26 mouse cellular contexts compared by ENCODE assay signal in the genomic region with DNA sequence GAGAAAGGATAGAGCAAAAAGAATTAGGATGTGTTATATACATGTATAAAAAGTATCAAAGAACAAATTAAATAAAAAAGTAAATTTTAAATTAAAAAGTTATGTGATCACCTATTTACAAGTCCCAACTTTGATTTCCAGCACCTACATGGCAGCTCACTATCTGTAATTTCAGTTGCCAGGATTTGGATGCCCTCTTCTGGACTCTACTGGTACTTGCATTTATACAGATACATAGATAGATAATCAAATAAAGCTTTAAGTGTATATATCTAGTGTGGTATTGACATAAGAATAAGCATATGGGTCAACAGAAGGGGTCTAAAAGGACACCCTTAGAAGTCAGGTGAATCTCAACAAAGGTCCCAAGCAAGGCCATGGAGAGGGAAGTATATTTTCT.
DNase-seq lines count a peak whose midpoint lies in the region; ATAC-seq and TF ChIP-seq lines count a peak whose summit lies in the region.
"Had no signal": no experiment of that assay in that cellular context is flagged by ENCODE, and none has a peak within 500 bp of the region (broad histone marks: within the 10 kb centered on the region; RNA-seq: fewer than 3 reads in every experiment).

No protein-coding gene starts in this region.

- no peaks in the 10 kb centered on the region for H3K4me1 ChIP-seq in hindbrain, postnatal 0 days (ENCODE audit: insufficient read depth, low read length)
- H3K4me1 ChIP-seq in hindbrain, embryonic 11.5 days (replicated peaks; ENCODE audit: control insufficient read depth, insufficient read depth, low read length): no peaks in the 10 kb centered on the region
- no peaks in the 10 kb centered on the region for H3K4me1 ChIP-seq in liver, postnatal 0 days (ENCODE audit: insufficient read depth)
- no peaks in the 10 kb centered on the region for H3K4me1 ChIP-seq in forebrain, embryonic 14.5 days (ENCODE audit: control insufficient read depth, insufficient read depth, low read length)
- H3K4me1 ChIP-seq: embryonic facial prominence, embryonic 10.5 days; heart, embryonic 15.5 days; hindbrain, embryonic 15.5 days; intestine, embryonic 15.5 days; kidney, embryonic 15.5 days; limb, embryonic 10.5 days; lung, embryonic 15.5 days had no signal

- H3K9ac ChIP-seq in hindbrain, postnatal 0 days (replicated peaks; ENCODE audit: low read length): no peak overlapping the region
- H3K9ac ChIP-seq in hindbrain, embryonic 11.5 days (ENCODE audit: low read depth, low read length): no peak overlapping the region
- no peak overlapping the region for H3K9ac ChIP-seq in liver, postnatal 0 days (replicated peaks)
- H3K9ac ChIP-seq in forebrain, embryonic 14.5 days (ENCODE audit: low read length): no peak overlapping the region
- H3K9ac ChIP-seq: heart, embryonic 15.5 days; hindbrain, embryonic 15.5 days; intestine, embryonic 15.5 days; kidney, embryonic 15.5 days; lung, embryonic 15.5 days had no signal

- TF ChIP-seq EP300 in liver, postnatal 0 days (IDR thresholded peaks at IDR 0.05; ENCODE audit: low read depth): no peak

- no peaks in the 10 kb centered on the region for H3K36me3 ChIP-seq in hindbrain, postnatal 0 days (ENCODE audit: insufficient read depth, low read length)
- no peaks in the 10 kb centered on the region for H3K36me3 ChIP-seq in hindbrain, embryonic 11.5 days (ENCODE audit: control insufficient read depth, insufficient read depth, low read length)
- H3K36me3 ChIP-seq in liver, postnatal 0 days (replicated peaks; ENCODE audit: insufficient read depth, low read length): no peaks in the 10 kb centered on the region
- no peaks in the 10 kb centered on the region for H3K36me3 ChIP-seq in forebrain, embryonic 14.5 days (ENCODE audit: control insufficient read depth, insufficient read depth, low read length)
- H3K36me3 ChIP-seq: embryonic facial prominence, embryonic 10.5 days; heart, embryonic 15.5 days; hindbrain, embryonic 15.5 days; intestine, embryonic 15.5 days; kidney, embryonic 15.5 days; limb, embryonic 10.5 days; lung, embryonic 15.5 days had no signal

- H3K27me3 ChIP-seq in hindbrain, postnatal 0 days (ENCODE audit: insufficient read depth, low read length): no peaks in the 10 kb centered on the region
- H3K27me3 ChIP-seq in hindbrain, embryonic 11.5 days (ENCODE audit: control insufficient read depth, insufficient read depth, low read length): no peaks in the 10 kb centered on the region
- no peaks in the 10 kb centered on the region for H3K27me3 ChIP-seq in liver, postnatal 0 days (ENCODE audit: insufficient read depth, low read length)
- H3K27me3 ChIP-seq in forebrain, embryonic 14.5 days (replicated peaks; ENCODE audit: control insufficient read depth, insufficient read depth, low read length): no peaks in the 10 kb centered on the region
- H3K27me3 ChIP-seq: heart, embryonic 15.5 days; intestine, embryonic 15.5 days had no signal

- H3K9me3 ChIP-seq in hindbrain, postnatal 0 days (ENCODE audit: low read length): no peaks in the 10 kb centered on the region
- no peaks in the 10 kb centered on the region for H3K9me3 ChIP-seq in hindbrain, embryonic 11.5 days (ENCODE audit: control insufficient read depth, low read length)
- no peaks in the 10 kb centered on the region for H3K9me3 ChIP-seq in liver, postnatal 0 days (ENCODE audit: low read length)
- no peaks in the 10 kb centered on the region for H3K9me3 ChIP-seq in forebrain, embryonic 14.5 days (replicated peaks; ENCODE audit: control insufficient read depth, low read length)
- H3K9me3 ChIP-seq: embryonic facial prominence, embryonic 10.5 days; heart, embryonic 15.5 days; hindbrain, embryonic 15.5 days; intestine, embryonic 15.5 days; kidney, embryonic 15.5 days; limb, embryonic 10.5 days; lung, embryonic 15.5 days had no signal

- ATAC-seq in hindbrain, postnatal 0 days: no peak
- no peak for ATAC-seq in hindbrain, embryonic 11.5 days (ENCODE audit: low FRiP score)
- no peak for ATAC-seq in liver, postnatal 0 days
- ATAC-seq in forebrain, embryonic 14.5 days: no peak
- ATAC-seq: intestine, embryonic 15.5 days had no signal

- peak; percentile 13; the same call in 1 of the 2 replicates for TF ChIP-seq CTCF in hindbrain, postnatal 0 days (IDR thresholded peaks at IDR 0.05; ENCODE audit: low read depth)
- peak; percentile 31 for TF ChIP-seq CTCF in liver, postnatal 0 days (IDR thresholded peaks at IDR 0.05; ENCODE audit: low read depth)

- DNase-seq in hindbrain, postnatal 0 days (ENCODE audit: low spot score): no peak
- DNase-seq in hindbrain, embryonic 11.5 days (ENCODE audit: low spot score): no peak
- DNase-seq in liver, postnatal 0 days: no peak
- no peak for DNase-seq in liver
- DNase-seq in A20 (ENCODE audit: low read depth, low spot score): peak; percentile 5
- peak; percentile 21 for DNase-seq in R1 (ENCODE audit: low read depth, low spot score)
- no peak for DNase-seq in cerebellum, adult 11-12 months
- DNase-seq in forebrain, embryonic 14.5 days (ENCODE audit: low spot score): no peak
- DNase-seq: adrenal gland, postnatal 36 days; cerebellum, adult 11 months; cerebellum, postnatal 10 days; gastrocnemius, adult 2 months; heart, postnatal 36 days; kidney, postnatal 4 days; layer of hippocampus, adult 9-11 months; right cerebral cortex, postnatal 25 days; thymus, postnatal 25 days had no signal

- no peak overlapping the region for H3K4me2 ChIP-seq in hindbrain, postnatal 0 days (ENCODE audit: low read depth, low read length)
- H3K4me2 ChIP-seq in hindbrain, embryonic 11.5 days (replicated peaks; ENCODE audit: low read depth, low read length): no peak overlapping the region
- no peak overlapping the region for H3K4me2 ChIP-seq in liver, postnatal 0 days (ENCODE audit: low read depth, low read length)
- no peak overlapping the region for H3K4me2 ChIP-seq in forebrain, embryonic 14.5 days (ENCODE audit: low read length)
- H3K4me2 ChIP-seq: heart, embryonic 15.5 days; hindbrain, embryonic 15.5 days; intestine, embryonic 15.5 days; kidney, embryonic 15.5 days; lung, embryonic 15.5 days; midbrain, embryonic 11.5 days had no signal

- no peak overlapping the region for H3K4me3 ChIP-seq in hindbrain, postnatal 0 days (ENCODE audit: low read length)
- no peak overlapping the region for H3K4me3 ChIP-seq in hindbrain, embryonic 11.5 days (ENCODE audit: low read depth, low read length)
- H3K4me3 ChIP-seq in liver, postnatal 0 days (ENCODE audit: low read depth, low read length): no peak overlapping the region
- no peak overlapping the region for H3K4me3 ChIP-seq in forebrain, embryonic 14.5 days (ENCODE audit: low read depth, low read length)
- H3K4me3 ChIP-seq: embryonic facial prominence, embryonic 10.5 days; gastrocnemius, adult 2 months; heart, embryonic 15.5 days; hindbrain, embryonic 15.5 days; intestine, embryonic 15.5 days; kidney, embryonic 15.5 days; limb, embryonic 10.5 days; lung, embryonic 15.5 days had no signal

- no peak overlapping the region for H3K27ac ChIP-seq in hindbrain, postnatal 0 days
- no peak overlapping the region for H3K27ac ChIP-seq in hindbrain, embryonic 11.5 days (ENCODE audit: low read depth, low read length)
- H3K27ac ChIP-seq in liver, postnatal 0 days (ENCODE audit: low read depth): no peak overlapping the region
- H3K27ac ChIP-seq in forebrain, embryonic 14.5 days (ENCODE audit: low read depth, low read length): no peak overlapping the region
- H3K27ac ChIP-seq: embryonic facial prominence, embryonic 10.5 days; gastrocnemius, adult 2 months; heart, embryonic 15.5 days; hindbrain, embryonic 15.5 days; intestine, embryonic 15.5 days; kidney, embryonic 15.5 days; limb, embryonic 10.5 days; lung, embryonic 15.5 days; macrophage had no signal

Comparison
In these comparisons a context has a peak if more than half of its experiments do, and no peak if none do; other contexts are left out.
1. DNase-seq: peak in A20 (single experiment) and R1 (single experiment); none in hindbrain, postnatal 0 days (single experiment), hindbrain, embryonic 11.5 days (single experiment), liver, postnatal 0 days (single experiment), liver (single experiment), cerebellum, adult 11-12 months (single experiment) and forebrain, embryonic 14.5 days (single experiment).